Mouse (Mus musculus) midbrain, embryonic 10.5 days (tissue): ENCODE data around the gene Rab42. TPM values are rescaled to one million over a fixed set of nuclear protein-coding genes. Genes with fewer than 3 reads are reported as not detected.

ENCODE experiments used
- DNase-seq: peaks from one replicate; pipeline ENCODE4 v3.0.0-alpha.2; 2017; ENCODE audit warnings: low spot score
- H3K27ac ChIP-seq: fragments of 300-500 bp; sonication (generic); replicated peaks from 2 replicates; pipeline ENCODE4 v1.5.1; 2016; ENCODE audit warnings: mild to moderate bottlenecking
- H3K27me3 ChIP-seq: fragments of 300-500 bp; sonication (generic); 2 replicates; pipeline ENCODE4 v1.6.1; 2016; ENCODE audit warnings: low read depth, mild to moderate bottlenecking; ENCODE audit not compliant: poor library complexity, severe bottlenecking
- H3K36me3 ChIP-seq: fragments of 300-500 bp; sonication (generic); 2 replicates; pipeline ENCODE4 v1.6.1; 2016; ENCODE audit warnings: mild to moderate bottlenecking, moderate library complexity
- H3K4me1 ChIP-seq: fragments of 300-500 bp; sonication (generic); 2 replicates; pipeline ENCODE4 v1.6.1; 2016
- H3K4me3 ChIP-seq: fragments of 300-500 bp; sonication (generic); 2 replicates; pipeline ENCODE4 v1.5.1; 2016; ENCODE audit warnings: mild to moderate bottlenecking, moderate library complexity
- H3K9me3 ChIP-seq: fragments of 300-500 bp; sonication (generic); replicated peaks from 2 replicates; pipeline ENCODE4 v1.6.1; 2016; ENCODE audit warnings: mild to moderate bottlenecking
- WGBS: fragments of 180-500 bp; shearing (Covaris S2); methylation state at CpG from one replicate; pipeline ENCODE4 v1.1.7; 2016; 5-methylcytosine and 5-hydroxymethylcytosine counted together
- polyA plus RNA-seq: library from polyadenylated mRNA; unstranded; fragments of >200 nt; fragmentation: Nextera tagmentation; extraction: Ambion mirVana; gene quantifications from 2 replicates; pipeline ENCODE4 v1.2.1, GENCODE M21; 2016

Rab42 gene
- polyA plus RNA-seq, 1 experiment from 2014 or later: 0.85 TPM

DNA sequence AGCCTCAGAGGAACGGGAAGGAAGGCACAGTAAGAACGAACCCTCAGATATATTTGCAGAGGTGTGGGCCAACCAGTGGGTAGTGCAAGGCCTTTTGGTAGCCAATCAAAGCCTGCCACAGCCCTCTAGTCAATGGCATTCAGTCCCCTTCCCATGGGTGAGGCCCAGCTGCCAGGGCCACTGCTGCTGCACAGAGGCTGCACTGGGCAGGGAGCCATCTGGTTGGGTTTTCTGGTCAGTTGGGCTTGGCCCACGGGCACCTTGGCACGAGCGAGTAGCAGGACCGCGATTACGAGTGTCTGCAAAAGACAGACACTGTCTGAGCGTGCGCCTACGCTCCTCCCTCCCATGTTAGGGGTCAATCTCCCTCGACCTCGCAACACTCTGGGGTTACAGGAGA is 35.8 kb upstream of the Rab42 start:
- peaks cover 17% of the 10 kb centered on the region for H3K4me1 ChIP-seq
- H3K36me3 ChIP-seq: peaks cover 92% of the 10 kb centered on the region
- H3K4me3 ChIP-seq: no peak overlapping the region
- no peaks in the 10 kb centered on the region for H3K9me3 ChIP-seq
- 96% methylated on average over 13 of the region's 13 CpGs for WGBS
- H3K27me3 ChIP-seq: no peaks in the 10 kb centered on the region
- DNase-seq: no peak
- H3K27ac ChIP-seq: no peak overlapping the region

DNA sequence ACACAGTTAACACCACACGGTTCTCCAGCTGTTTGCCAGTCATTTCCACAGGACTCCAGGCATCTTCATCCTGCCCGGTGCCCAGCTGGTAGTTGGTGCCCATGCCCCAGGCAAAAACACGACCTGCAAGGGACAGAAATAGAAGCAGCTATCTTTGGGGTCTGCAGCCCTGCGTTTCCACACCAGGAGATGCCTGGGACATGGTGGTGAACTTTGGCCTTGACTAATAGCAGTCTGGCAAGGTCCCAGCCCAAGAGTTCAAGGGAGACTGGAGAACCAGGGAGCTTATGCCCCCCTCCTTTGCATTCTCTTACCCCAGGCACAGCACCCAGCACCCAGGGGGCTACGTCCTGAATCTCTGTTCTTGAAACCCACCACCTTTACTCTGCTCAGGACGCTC is 29.7 kb upstream of the Rab42 start:
- no peak for DNase-seq
- H3K27me3 ChIP-seq: no peaks in the 10 kb centered on the region
- H3K36me3 ChIP-seq: peaks cover 72% of the 10 kb centered on the region
- no peak overlapping the region for H3K4me3 ChIP-seq
- no peak overlapping the region for H3K27ac ChIP-seq
- peaks cover 25% of the 10 kb centered on the region for H3K4me1 ChIP-seq
- 96% methylated on average over 6 of the region's 6 CpGs for WGBS
- no peaks in the 10 kb centered on the region for H3K9me3 ChIP-seq

GRCm38 (mm10) chr4:132331960-132332359 is 28.8 kb upstream of the Rab42 start:
- H3K27ac ChIP-seq: no peak overlapping the region
- no peak for DNase-seq
- H3K4me3 ChIP-seq: no peak overlapping the region
- WGBS: 87% methylated on average over 3 of the region's 3 CpGs
- peaks cover 62% of the 10 kb centered on the region for H3K36me3 ChIP-seq
- H3K27me3 ChIP-seq: no peaks in the 10 kb centered on the region
- H3K9me3 ChIP-seq: no peaks in the 10 kb centered on the region
- peaks cover 25% of the 10 kb centered on the region for H3K4me1 ChIP-seq

GRCm38 (mm10) chr4:132329835-132330354 is 26.7 kb upstream of the Rab42 start:
- H3K4me3 ChIP-seq: peak overlapping the region; percentile 72
- no peaks in the 10 kb centered on the region for H3K27me3 ChIP-seq
- no peaks in the 10 kb centered on the region for H3K9me3 ChIP-seq
- H3K36me3 ChIP-seq: peaks cover 54% of the 10 kb centered on the region
- DNase-seq: no peak
- peaks cover 25% of the 10 kb centered on the region for H3K4me1 ChIP-seq
- WGBS: 8% methylated on average over 10 of the region's 10 CpGs
- H3K27ac ChIP-seq: peak overlapping the region; percentile 92

DNA sequence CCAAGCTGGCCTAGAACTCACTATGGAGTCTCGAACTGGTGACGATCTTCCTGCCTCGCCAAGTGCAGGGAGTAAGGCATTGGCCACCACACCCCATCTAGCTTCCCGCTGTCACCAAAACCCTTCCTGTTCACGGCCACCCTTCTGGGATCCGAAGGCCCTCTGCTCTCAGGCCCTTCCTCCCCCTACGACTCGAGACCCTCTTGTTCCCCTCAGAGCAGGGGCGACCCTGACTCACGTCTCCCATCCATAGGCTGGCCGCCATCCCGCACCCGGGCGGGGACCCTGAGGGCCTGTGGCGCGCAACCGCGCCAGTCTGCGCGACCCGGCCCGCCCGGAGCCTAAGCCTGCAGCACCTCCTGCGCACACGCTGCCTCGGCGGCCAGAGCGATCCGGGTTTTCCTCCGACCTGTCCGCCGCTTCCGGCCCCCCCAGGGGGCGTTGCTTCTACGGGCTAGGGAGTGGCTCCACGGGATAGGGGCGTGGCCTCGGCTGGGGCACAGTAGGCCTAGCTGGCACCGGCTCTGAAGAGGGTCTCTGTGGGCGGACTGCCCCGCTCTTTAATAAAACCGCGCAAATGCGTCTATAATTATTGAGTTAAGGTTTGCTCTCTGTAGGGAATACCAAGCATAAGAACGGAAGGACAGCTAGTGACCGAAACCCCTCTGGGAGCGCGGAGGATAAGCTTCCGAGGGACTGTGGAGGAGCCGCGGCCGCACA is 26.1 kb upstream of the Rab42 start, which contains the start of gene Trnau1ap:
TSS of gene Trnau1ap (minus strand) at position 424 of the 720 bp plus-strand sequence.
- Histone ChIP-seq H3K4me1 (peaks cover 25% of the 10 kb centered on the region), H3K9me3 (no peaks in the 10 kb centered on the region)
- under 1% methylated on average over 52 of the region's 52 CpGs for WGBS

DNA sequence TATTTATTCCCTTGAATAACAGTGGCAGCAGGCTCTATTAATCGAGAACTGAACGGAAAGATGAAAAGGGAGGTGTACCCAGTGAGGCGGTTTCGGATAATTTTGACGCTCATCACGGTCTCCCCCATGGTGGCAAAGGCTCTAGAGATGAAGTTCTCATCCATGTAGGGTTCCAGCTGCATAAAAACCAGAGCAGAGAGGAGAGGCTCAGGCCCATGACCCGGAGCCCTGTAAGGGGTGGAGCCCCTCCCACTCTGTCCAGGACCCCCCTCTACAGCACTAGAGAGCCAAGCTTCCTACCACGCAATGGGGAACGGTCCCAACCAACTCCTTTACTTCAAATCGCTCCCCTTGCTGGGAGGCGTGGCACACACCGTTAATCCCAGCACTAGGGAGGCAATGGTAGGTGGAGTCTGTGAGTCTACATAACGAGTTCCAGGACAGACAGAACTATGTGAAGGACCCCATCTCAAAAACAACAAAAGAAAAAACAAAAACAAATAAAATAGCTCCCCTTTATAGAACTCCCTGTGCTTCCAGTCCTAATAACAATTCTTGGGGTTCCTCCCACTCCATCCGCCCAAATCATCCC is 25.3 kb upstream of the Rab42 start:
- 42% methylated on average over 14 of the region's 14 CpGs for WGBS
- no peaks in the 10 kb centered on the region for H3K9me3 ChIP-seq
- peaks cover 54% of the 10 kb centered on the region for H3K36me3 ChIP-seq
- H3K27me3 ChIP-seq: no peaks in the 10 kb centered on the region
- no peak for DNase-seq
- H3K4me1 ChIP-seq: peaks cover 25% of the 10 kb centered on the region
- H3K27ac ChIP-seq: peak overlapping the region; percentile 92
- H3K4me3 ChIP-seq: peak overlapping the region; percentile 72

More for the DNA sequence above, 26.1 kb upstream of the Rab42 start, which contains the start of gene Trnau1ap:
- DNase-seq: peak; percentile 94
- Histone ChIP-seq H3K36me3 (peaks cover 54% of the 10 kb centered on the region), H3K27me3 (no peaks in the 10 kb centered on the region), H3K27ac (peak within 1 kb of the TSS; percentile 92), H3K4me3 (peak within 1 kb of the TSS; percentile 72)

- H3K4me3 ChIP-seq: no peak overlapping the region
- H3K36me3 ChIP-seq: peaks cover 52% of the 10 kb centered on the region
- no peak for DNase-seq
- no peaks in the 10 kb centered on the region for H3K27me3 ChIP-seq
- no peak overlapping the region for H3K27ac ChIP-seq
- H3K9me3 ChIP-seq: no peaks in the 10 kb centered on the region
- peaks cover 25% of the 10 kb centered on the region for H3K4me1 ChIP-seq
- WGBS: 88% methylated on average over 5 of the region's 5 CpGs
These were observed 23.3 kb upstream of the Rab42 start for GRCm38 (mm10) chr4:132326481-132326880.

DNA sequence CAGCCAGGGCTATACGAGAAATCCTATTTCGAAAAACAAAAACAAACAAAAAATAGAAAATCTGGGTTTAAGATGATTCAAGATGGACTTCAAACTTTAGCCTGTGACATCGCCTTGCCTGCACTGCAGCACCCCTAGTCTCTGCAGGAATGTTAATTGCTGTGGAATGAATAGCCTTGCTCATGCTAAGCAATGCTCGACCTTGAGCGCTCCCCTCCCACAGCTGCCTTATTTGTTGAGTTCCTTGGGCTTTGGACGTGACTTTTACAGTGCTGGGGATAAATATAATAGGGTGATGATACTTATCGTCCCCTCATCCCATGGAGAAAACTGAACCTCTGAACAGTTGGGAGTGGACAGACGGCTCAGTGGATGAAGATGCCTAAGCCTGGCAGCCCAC is 12.5 kb upstream of the Rab42 start:
- Histone ChIP-seq H3K27me3 (no peaks in the 10 kb centered on the region), H3K36me3 (peaks cover 87% of the 10 kb centered on the region), H3K4me3 (no peak overlapping the region), H3K9me3 (no peaks in the 10 kb centered on the region), H3K27ac (no peak overlapping the region), H3K4me1 (no peaks in the 10 kb centered on the region)
- WGBS: 94% methylated on average over 8 of the region's 8 CpGs
- DNase-seq: no peak

DNA sequence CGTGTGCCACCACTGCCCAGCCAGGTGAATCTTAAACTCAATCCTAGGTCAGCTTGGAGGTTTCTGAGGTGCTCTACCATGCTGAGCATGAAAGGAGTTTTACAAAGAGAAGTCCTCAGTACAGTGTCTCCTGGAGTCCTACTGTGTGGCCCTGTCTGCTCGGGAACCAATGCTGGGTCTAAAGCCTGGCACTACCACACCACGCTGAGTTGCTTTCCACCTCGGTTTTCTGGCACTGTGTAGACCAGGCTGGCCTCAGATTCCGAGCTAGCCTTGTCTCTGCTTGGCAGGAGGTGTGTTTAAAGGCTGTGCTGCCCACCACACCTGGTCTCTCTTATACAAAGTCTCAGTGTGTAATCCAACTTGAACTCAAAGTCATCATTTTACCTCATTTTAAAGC is 9.4 kb upstream of the Rab42 start:
- Histone ChIP-seq H3K27me3 (no peaks in the 10 kb centered on the region), H3K4me3 (no peak overlapping the region), H3K4me1 (peaks cover 12% of the 10 kb centered on the region), H3K36me3 (peaks cover 75% of the 10 kb centered on the region), H3K9me3 (no peaks in the 10 kb centered on the region), H3K27ac (no peak overlapping the region)
- whole genome bisulfite sequencing: 84% methylated on average over 5 of the region's 5 CpGs
- DNase-seq: no peak

DNA sequence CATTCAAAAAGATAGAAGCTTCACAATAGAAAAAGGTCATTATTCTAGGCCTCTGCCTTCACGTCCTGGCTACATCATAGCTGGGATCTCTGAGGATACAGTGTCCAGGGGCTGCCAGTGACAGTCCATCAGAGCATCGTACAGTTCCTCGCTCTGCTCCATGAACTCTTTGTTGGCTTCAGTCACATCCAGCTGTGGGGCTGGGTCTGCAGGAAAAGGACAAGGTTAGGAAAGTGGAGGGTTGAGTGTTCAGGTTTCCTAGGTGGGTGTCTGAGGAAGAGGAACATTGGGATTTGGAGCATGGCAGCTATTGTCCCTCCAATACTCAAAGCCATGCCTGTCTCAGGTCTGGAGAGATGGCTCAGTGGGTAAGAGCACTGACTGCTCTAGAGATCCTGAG is 8.6 kb upstream of the Rab42 start:
- DNase-seq: no peak
- no peaks in the 10 kb centered on the region for H3K9me3 ChIP-seq
- H3K4me3 ChIP-seq: no peak overlapping the region
- H3K27me3 ChIP-seq: no peaks in the 10 kb centered on the region
- H3K27ac ChIP-seq: no peak overlapping the region
- peaks cover 66% of the 10 kb centered on the region for H3K36me3 ChIP-seq
- peaks cover 12% of the 10 kb centered on the region for H3K4me1 ChIP-seq
- WGBS: 54% methylated on average over 3 of the region's 3 CpGs

- DNase-seq: no peak
- Histone ChIP-seq H3K9me3 (no peaks in the 10 kb centered on the region), H3K27me3 (no peaks in the 10 kb centered on the region), H3K4me3 (no peak overlapping the region), H3K4me1 (peaks cover 12% of the 10 kb centered on the region), H3K27ac (no peak overlapping the region), H3K36me3 (peaks cover 61% of the 10 kb centered on the region)
- WGBS: 35% methylated on average over 1 of the region's 1 CpGs
These were observed 8.0 kb upstream of the Rab42 start for GRCm38 (mm10) chr4:132311209-132311608.

- Histone ChIP-seq H3K4me1 (peaks cover 12% of the 10 kb centered on the region), H3K36me3 (peaks cover 54% of the 10 kb centered on the region), H3K4me3 (peak overlapping the region; percentile 91), H3K9me3 (no peaks in the 10 kb centered on the region), H3K27ac (peak overlapping the region; percentile 96), H3K27me3 (no peaks in the 10 kb centered on the region)
- 38% methylated on average over 10 of the region's 10 CpGs for WGBS
- DNase-seq: no peak
These were observed 6.8 kb upstream of the Rab42 start for GRCm38 (mm10) chr4:132309849-132310472.
